Mouse (Mus musculus): ENCODE measurements around the gene Cela3b.

DNA sequence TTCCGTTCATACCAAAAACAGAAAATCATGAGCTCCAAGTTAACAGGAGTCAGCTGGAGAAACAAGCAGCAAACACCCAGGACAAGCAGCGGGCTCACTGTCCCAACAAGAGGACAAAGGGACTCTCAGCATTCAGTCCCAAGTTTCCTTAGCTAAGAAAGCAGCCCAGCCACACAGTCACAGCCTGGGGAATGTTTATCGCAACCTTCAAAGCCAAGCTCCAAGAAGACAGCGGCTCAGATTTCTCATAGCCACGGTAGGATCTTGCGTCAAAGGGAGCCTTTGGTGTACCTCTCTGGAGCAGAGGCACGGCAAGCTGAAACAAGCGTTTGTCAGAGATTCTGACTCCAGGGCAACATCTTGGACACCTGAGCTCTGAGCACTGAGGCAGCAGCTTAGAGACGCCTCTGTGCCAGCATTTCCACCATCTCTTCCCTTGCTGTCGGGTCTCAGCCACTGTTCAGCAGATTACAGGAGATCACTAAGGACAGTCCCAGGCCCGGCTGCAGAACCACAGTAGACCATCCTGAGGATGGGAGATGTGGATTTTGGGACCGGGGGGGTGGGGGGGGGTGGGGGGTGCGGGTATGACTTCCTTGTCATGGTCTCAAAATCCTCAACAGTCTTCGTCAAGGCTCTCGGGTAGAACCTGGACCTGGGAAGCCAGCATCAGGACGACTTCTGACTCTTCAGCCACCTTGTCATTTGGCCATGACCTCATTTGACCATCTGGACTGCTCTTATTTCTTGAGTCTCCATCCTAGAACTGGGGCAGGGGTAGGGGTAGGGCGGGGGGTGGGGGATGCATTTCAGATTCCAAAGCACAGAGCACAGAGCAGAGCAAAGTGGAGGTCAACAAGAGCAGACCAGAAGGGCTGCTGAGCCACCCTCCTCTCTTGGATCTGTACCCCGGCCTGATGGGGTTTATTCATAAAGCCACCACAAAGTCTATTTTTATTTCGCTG lies 54.7 kb downstream of the Cela3b start:
- TF ChIP-seq CTCF (IDR thresholded peaks at IDR 0.05) (no peak), EP300 (IDR thresholded peaks at IDR 0.05) (no peak)
